Mouse (Mus musculus) retina, postnatal 7 days (tissue): ENCODE data around the gene Acot7.
A peak's percentile ranks its signal among the peaks of the same experiment; 100 is the strongest.

Source experiments
- DNase-seq: peaks from one replicate; pipeline ENCODE4 v3.0.0-alpha.2; 2012; ENCODE audit warnings: low read depth, low spot score

Acot7 gene

GRCm38 (mm10) chr4:152294188-152294929, 116.4 kb downstream of the Acot7 start:
- no peak for DNase-seq

- no peak for DNase-seq
Observed at GRCm38 (mm10) chr4:152295916-152296315, 118.0 kb downstream of the Acot7 start.

DNA sequence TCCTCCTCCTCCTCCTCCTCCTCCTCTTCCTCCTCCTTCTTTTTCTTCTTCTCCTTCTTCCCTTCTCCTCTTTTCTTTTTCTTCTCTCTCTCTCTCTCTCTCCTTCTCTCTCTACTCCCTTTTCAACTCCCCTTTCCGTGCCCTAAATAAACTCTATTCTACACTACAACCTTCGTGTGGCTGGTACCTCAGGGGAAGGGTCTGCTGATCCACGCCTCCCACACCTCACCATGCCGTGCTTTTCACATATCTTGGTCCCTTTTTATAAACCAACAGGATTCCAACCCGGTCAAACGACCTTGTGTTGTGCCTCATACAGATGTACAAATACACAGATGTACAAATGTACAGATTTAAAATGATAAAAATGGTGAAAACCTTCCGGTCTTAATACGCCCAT, 118.4 kb downstream of the Acot7 start:
- no peak for DNase-seq

GRCm38 (mm10) chr4:152296874-152297861, 119.2 kb downstream of the Acot7 start, which contains the start of gene Icmt:
Gene Icmt (plus strand): TSS chr4:152297227.
- peak; percentile 99 for DNase-seq

- DNase-seq, result no peak
Observed at GRCm38 (mm10) chr4:152298836-152299235, 120.9 kb downstream of the Acot7 start.

DNA sequence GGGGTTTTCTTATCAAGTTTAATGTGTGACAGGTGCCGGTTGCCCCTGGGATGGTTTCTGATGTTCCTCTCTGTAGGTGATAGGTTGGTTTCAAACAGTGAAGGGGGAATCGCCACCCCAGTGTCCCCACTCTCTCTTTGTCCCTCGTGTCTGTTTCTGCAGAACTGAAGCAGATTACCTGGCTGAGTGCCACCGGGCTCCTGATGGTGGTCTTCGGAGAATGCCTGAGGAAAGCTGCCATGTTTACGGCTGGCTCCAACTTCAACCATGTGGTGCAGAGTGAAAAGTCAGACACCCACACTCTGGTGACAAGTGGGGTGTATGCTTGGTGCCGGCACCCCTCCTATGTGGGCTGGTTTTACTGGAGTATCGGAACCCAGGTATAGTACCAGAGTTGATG, 122.4 kb downstream of the Acot7 start:
- DNase-seq, result no peak

DNA sequence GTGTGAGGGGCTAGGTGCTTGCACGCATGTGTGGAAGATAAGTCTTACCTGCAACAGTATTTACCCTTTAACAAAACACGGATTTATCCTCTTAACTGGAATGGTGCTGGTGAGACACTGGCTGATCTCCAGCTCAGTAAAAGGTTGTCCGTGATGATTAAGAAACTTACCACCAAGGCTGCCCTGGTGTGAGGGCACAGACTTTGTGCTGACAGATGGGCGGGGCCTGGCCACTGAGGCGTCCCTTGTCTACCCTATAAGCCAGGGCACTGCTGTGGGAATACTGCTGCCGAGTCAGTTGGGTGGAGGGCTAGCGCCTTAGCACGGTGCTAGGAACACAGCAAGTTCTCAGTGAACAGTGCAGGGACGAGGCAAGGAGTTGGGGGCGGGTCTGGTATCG, 124.1 kb downstream of the Acot7 start:
- DNase-seq, result no peak

DNA sequence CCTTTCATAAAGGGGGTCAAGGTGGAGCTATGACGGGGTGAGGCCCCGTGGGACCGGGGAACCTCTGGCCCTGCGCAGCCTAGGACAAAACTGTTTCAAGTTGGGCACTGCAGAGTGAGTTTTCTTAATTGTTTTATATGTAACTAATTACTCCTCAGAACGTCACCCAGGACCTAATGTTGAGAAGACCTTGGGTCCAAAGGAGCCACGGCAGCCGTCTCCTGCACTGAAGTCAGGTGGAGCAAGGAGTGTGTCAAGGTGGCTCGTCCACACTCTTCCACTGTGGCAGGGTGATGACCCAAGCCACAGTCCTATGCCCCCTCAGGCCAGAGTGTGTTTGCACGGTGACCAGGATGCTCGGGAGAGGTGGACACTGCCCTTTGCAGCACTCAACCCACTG, 125.2 kb downstream of the Acot7 start:
- no peak for DNase-seq

DNA sequence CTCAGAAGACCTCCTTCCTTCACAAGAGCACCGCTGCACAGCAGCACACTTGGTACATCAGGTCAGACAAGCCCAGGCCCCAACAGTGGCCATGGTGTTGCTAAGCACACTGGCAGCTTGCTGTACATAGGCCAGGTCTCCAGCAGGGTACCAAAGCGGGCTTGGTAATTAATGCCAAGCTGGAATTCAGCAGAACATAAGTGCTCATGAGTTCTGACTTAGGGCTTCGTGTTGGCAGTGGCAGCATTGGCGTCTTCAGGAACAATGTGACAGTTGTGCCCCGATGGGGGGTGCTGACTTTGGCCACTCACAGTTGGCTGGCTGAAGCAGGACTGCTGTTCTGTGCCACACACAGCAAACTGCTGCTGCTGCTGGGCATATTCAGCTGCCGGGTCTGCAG, 126.8 kb downstream of the Acot7 start:
- no peak for DNase-seq

DNA sequence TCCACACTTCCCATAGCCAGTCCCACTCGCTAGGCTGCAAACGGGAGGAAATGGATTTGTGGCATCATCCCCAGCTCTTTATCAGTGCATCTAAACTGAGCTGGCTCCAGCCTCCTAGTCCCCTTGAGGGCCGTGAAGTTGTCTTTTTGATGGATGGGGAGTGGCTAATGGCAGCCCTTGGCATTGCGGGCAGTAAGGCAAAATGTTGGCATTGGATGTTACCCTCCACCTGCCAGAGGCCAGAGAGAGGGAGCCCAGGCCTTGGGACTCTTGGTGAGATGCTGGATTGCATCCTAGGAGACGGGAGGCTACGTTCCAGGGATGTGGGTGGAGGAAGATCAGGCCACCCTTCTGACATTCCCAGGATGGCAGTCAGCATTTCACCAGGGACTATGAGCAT, 128.1 kb downstream of the Acot7 start:
- no peak for DNase-seq

DNA sequence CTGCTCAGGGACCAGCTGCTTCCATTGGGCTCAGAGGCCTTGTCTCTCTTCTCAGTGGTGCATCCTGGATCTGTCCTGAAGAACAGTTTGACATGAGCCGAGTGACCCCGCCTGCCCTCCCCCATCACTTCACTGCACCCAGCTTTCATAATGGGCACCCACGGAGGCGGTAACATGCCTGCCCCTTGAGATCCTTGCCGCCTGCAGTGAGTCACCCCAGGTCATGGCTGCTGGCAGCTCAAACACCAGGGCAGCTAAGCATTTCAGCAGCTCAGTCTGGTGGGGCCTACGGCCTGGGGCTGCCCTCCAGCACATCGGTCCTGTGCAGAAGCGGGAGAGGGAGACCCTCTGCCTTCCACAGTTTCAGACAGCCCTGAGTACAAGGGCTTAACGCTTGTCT, 129.6 kb downstream of the Acot7 start:
- no peak for DNase-seq

GRCm38 (mm10) chr4:152312186-152312585, 134.3 kb downstream of the Acot7 start:
- DNase-seq, result no peak

- DNase-seq, result no peak
Observed at GRCm38 (mm10) chr4:152313211-152313632, 135.3 kb downstream of the Acot7 start.

- no peak for DNase-seq
Observed at GRCm38 (mm10) chr4:152313934-152314333, 136.0 kb downstream of the Acot7 start.

DNA sequence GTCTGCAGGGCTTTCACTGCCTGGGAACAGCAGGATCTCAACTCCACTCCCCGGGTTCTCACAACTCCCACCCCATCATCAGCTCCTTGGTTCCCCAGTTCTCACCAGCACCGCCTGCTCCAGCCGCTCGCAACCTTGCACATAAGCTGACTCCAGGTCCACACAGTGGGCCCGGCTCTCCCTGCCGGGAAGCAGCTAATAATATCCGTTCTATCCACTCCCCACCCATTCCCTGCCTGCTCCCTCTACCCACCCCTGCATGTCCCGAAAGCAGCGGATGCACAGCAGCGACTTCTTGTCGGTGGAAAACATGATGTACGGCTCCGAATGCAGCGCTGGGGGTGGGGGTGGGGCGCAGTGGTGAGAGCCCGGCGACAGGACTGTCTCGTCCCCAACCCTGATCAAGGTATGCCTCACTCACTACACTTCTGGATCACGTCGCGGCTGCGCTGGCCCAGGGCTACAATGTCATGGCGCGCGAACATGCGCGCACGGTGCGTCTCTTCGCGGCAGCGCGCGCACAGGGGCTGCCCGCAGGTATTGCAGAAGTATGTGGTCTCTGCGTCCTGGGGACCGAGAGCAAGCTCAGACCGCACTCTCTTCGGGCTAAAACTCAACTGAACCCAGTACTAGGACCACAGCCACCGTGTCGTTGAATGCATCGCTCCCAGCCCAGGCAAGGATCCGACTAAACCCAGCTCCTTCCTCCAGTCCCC, 137.7 kb downstream of the Acot7 start:
- DNase-seq, result no peak

GRCm38 (mm10) chr4:152317631-152318033, 139.7 kb downstream of the Acot7 start:
- DNase-seq, result no peak

DNA sequence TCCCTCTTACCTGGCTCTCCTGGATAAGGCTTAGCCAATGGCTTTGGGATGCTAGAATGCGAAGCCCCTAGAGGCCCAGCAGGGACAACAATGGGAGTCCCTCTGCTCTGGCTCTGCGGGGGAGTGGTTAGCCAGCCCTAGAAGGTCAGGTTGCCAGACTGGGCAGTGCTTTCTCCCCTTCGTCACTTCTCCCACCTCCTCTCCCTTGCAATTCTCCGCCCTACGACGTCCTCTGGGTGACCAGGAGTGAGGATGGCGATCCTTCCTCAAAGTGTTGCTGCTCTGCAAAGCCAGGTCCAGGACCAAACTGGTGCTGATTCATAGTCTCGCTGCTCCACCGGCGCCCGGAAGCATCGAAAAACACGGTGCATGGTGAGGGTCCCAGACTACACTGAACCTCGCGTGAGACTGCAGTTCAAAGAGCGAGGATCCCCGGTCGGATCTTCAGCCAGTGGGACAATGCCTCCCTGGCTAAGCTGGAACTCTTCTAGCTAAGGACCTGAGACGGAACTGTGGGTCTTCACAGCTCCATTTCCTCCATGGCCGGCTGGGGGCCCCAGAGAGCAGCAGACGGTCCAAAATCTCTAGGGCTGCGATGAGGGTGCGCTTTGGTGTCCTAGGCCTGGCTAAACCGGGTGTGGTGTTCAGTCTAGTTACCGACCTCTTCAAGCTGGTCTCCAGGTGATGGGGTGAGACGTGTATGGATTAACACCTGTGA, 140.7 kb downstream of the Acot7 start, which contains the start of gene Rnf207:
Gene Rnf207, minus strand, starts transcription at position 477 of the 718 bp plus-strand sequence.
- DNase-seq, result no peak
